Mouse (Mus musculus) heart, postnatal 0 days (tissue): ENCODE data around the gene Samd9l. TPM values are rescaled to one million over a fixed set of nuclear protein-coding genes. Genes with fewer than 3 reads are reported as not detected.
"Not testable (repeated sequence)": the region's sequence is repeated elsewhere in the genome, so short reads cannot be mapped to it uniquely, and the experiment has no call there.

ENCODE experiments used
- ATAC-seq: fragments of 200-750 bp; cut with Nextera tagmentation; 2 replicates; pipeline ENCODE4 v1.8.0; 2017; ENCODE audit warnings: low read depth, moderate number of reproducible peaks, moderate library complexity; ENCODE audit not compliant: insufficient read depth
- DNase-seq: peaks from one replicate; pipeline ENCODE4 v3.0.0-alpha.2; 2016; ENCODE audit warnings: low spot score
- H3K27ac ChIP-seq: fragments of 300-500 bp; sonication (generic); 2 replicates; pipeline ENCODE4 v1.5.1; 2014; ENCODE audit warnings: low read depth, mild to moderate bottlenecking
- H3K27me3 ChIP-seq: fragments of 300-500 bp; sonication (generic); 2 replicates; pipeline ENCODE4 v1.6.1; 2014; ENCODE audit warnings: low read length, mixed read lengths; ENCODE audit not compliant: control insufficient read depth, insufficient read depth
- H3K36me3 ChIP-seq: fragments of 300-500 bp; sonication (generic); replicated peaks from 2 replicates; pipeline ENCODE4 v1.6.1; 2014; ENCODE audit warnings: low read length, mixed read lengths; ENCODE audit not compliant: control insufficient read depth, insufficient read depth
- H3K4me1 ChIP-seq: fragments of 300-500 bp; sonication (generic); 2 replicates; pipeline ENCODE4 v1.6.1; 2014; ENCODE audit warnings: antibody characterized with exemption; ENCODE audit not compliant: control insufficient read depth, insufficient read depth
- H3K4me2 ChIP-seq: fragments of 300-500 bp; sonication (generic); 2 replicates; pipeline ENCODE4 v1.6.1; 2014; ENCODE audit warnings: low read depth, mild to moderate bottlenecking, low read length, moderate library complexity
- H3K4me3 ChIP-seq: fragments of 300-500 bp; sonication (generic); 2 replicates; pipeline ENCODE4 v1.5.1; 2014; ENCODE audit warnings: low read depth, low read length
- H3K9ac ChIP-seq: fragments of 300-500 bp; sonication (generic); replicated peaks from 2 replicates; pipeline ENCODE4 v1.6.1; 2014; ENCODE audit warnings: low read depth, low read length, mixed read lengths
- H3K9me3 ChIP-seq: fragments of 300-500 bp; sonication (generic); replicated peaks from 2 replicates; pipeline ENCODE4 v1.6.1; 2016; ENCODE audit warnings: low read length; ENCODE audit not compliant: control insufficient read depth
- CTCF ChIP-seq: IDR thresholded peaks from 2 replicates; pipeline ENCODE4 v1.5.1; 2016; ENCODE audit warnings: antibody characterized with exemption, control low read depth, low read depth
- EP300 ChIP-seq: IDR thresholded peaks from 2 replicates; pipeline ENCODE4 v1.6.1; 2016; ENCODE audit warnings: antibody characterized with exemption, low read depth
- WGBS: fragments of 180-500 bp; shearing (Covaris S2); extraction: QIAGEN DNeasy Blood & Tissue Kit; methylation state at CpG from one replicate; pipeline ENCODE4 v1.1.7; 2014; 5-methylcytosine and 5-hydroxymethylcytosine counted together
- polyA plus RNA-seq: library from polyadenylated mRNA; unstranded; fragments of >200 nt; fragmentation: Nextera tagmentation; extraction: Ambion mirVana; gene quantifications from 2 replicates; pipeline ENCODE4 v1.2.1, GENCODE M21; 2015
- total RNA-seq: library from RNA; depleted of rRNA; stranded (reverse); fragments of >200 nt; gene quantifications from 2 replicates; pipeline ENCODE4 v1.2.3, GENCODE M21; 2014; ENCODE audit warnings: low replicate concordance

The Samd9l gene
- total and polyA plus RNA-seq, 2 experiments from 2014 or later = 3.1 to 4.4 TPM

- no peak overlapping the region for H3K4me3 ChIP-seq
- no peaks in the 10 kb centered on the region for H3K4me1 ChIP-seq
- DNase-seq (no peak), ATAC-seq (no peak)
- 0 out of 2 replicates have a peak, but pooled peaks cover 4% of the 10 kb centered on the region for H3K9me3 ChIP-seq
- no peak overlapping the region for H3K4me2 ChIP-seq
- no peak overlapping the region for H3K9ac ChIP-seq
- TF ChIP-seq CTCF (no peak), EP300 (no peak)
- no peak overlapping the region for H3K27ac ChIP-seq
- H3K27me3 ChIP-seq = no peaks in the 10 kb centered on the region
- WGBS = 67% methylated on average over 2 of the region's 2 CpGs
- peaks cover 7% of the 10 kb centered on the region for H3K36me3 ChIP-seq
Measured at GRCm38 (mm10) chr6:3379146-3379545, 20.2 kb downstream of the Samd9l start.

GRCm38 (mm10) chr6:3376687-3377086 is 22.7 kb downstream of the Samd9l start:
- Histone ChIP-seq H3K27ac (no peak overlapping the region), H3K9me3 (0 out of 2 replicates have a peak, but pooled peaks cover 11% of the 10 kb centered on the region), H3K4me1 (no peaks in the 10 kb centered on the region), H3K27me3 (no peaks in the 10 kb centered on the region), H3K4me2 (no peak overlapping the region), H3K4me3 (no peak overlapping the region), H3K36me3 (peaks cover 7% of the 10 kb centered on the region), H3K9ac (no peak overlapping the region)
- ATAC-seq (no peak), DNase-seq (no peak)
- no peak for TF ChIP-seq EP300
- TF ChIP-seq CTCF = no peak
- 67% methylated on average over 5 of the region's 5 CpGs for WGBS

GRCm38 (mm10) chr6:3369527-3369926 is 29.8 kb downstream of the Samd9l start:
- Histone ChIP-seq H3K4me3 (no peak overlapping the region), H3K4me1 (no peaks in the 10 kb centered on the region), H3K9me3 (0 out of 2 replicates have a peak, but pooled peaks cover 7% of the 10 kb centered on the region), H3K27me3 (no peaks in the 10 kb centered on the region), H3K36me3 (no peaks in the 10 kb centered on the region), H3K9ac (no peak overlapping the region), H3K4me2 (no peak overlapping the region), H3K27ac (no peak overlapping the region)
- no peak for ATAC-seq
- no peak for TF ChIP-seq EP300
- TF ChIP-seq CTCF = no peak
- DNase-seq = no peak
- 72% methylated on average over 8 of the region's 8 CpGs for WGBS

- H3K9me3 ChIP-seq, DNase-seq, H3K27ac ChIP-seq, ATAC-seq, H3K4me2 ChIP-seq, H3K9ac ChIP-seq, H3K27me3 ChIP-seq, H3K4me1 ChIP-seq, H3K36me3 ChIP-seq, H3K4me3 ChIP-seq: not testable (repeated sequence)
- WGBS = 53% methylated on average over 1 of the region's 1 CpGs
Measured at GRCm38 (mm10) chr6:3365609-3366008, 33.8 kb downstream of the Samd9l start.

GRCm38 (mm10) chr6:3345924-3346597 is 53.3 kb downstream of the Samd9l start:
- H3K36me3 ChIP-seq, H3K9me3 ChIP-seq, H3K9ac ChIP-seq, H3K27ac ChIP-seq, H3K4me1 ChIP-seq, H3K4me2 ChIP-seq, H3K27me3 ChIP-seq: not testable (repeated sequence)
- WGBS = 3% methylated on average over 1 of the region's 1 CpGs
- TF ChIP-seq CTCF = peak; percentile 43
- peak overlapping the region; percentile 15; the same call in 1 of the 2 replicates for H3K4me3 ChIP-seq
- ATAC-seq (peak; percentile 62), DNase-seq (peak; percentile 62)

GRCm38 (mm10) chr6:3345043-3345639 is 54.2 kb downstream of the Samd9l start:
- H3K4me1 ChIP-seq, H3K9me3 ChIP-seq: not testable (repeated sequence)
- WGBS = no CpG with 5 or more reads among the region's 4 CpGs

GRCm38 (mm10) chr6:3343603-3344247 is 55.6 kb downstream of the Samd9l start:
- H3K9me3 ChIP-seq, H3K9ac ChIP-seq, H3K4me1 ChIP-seq, ATAC-seq, H3K27ac ChIP-seq, H3K36me3 ChIP-seq, DNase-seq, H3K27me3 ChIP-seq: not testable (repeated sequence)
- peak overlapping the region; percentile 36 for H3K4me2 ChIP-seq
- peak overlapping the region; percentile 13; the same call in 1 of the 2 replicates for H3K4me3 ChIP-seq
- 58% methylated on average over 1 of the region's 1 CpGs for WGBS

More at GRCm38 (mm10) chr6:3345043-3345639, 54.2 kb downstream of the Samd9l start:
- H3K4me3 ChIP-seq = peak overlapping the region; percentile 22
- not testable (repeated sequence) for ATAC-seq, H3K4me2 ChIP-seq, H3K9ac ChIP-seq, H3K36me3 ChIP-seq, DNase-seq, H3K27me3 ChIP-seq, H3K27ac ChIP-seq
